Mouse (Mus musculus): ENCODE measurements around the gene Gm42906.

The Gm42906 gene

DNA sequence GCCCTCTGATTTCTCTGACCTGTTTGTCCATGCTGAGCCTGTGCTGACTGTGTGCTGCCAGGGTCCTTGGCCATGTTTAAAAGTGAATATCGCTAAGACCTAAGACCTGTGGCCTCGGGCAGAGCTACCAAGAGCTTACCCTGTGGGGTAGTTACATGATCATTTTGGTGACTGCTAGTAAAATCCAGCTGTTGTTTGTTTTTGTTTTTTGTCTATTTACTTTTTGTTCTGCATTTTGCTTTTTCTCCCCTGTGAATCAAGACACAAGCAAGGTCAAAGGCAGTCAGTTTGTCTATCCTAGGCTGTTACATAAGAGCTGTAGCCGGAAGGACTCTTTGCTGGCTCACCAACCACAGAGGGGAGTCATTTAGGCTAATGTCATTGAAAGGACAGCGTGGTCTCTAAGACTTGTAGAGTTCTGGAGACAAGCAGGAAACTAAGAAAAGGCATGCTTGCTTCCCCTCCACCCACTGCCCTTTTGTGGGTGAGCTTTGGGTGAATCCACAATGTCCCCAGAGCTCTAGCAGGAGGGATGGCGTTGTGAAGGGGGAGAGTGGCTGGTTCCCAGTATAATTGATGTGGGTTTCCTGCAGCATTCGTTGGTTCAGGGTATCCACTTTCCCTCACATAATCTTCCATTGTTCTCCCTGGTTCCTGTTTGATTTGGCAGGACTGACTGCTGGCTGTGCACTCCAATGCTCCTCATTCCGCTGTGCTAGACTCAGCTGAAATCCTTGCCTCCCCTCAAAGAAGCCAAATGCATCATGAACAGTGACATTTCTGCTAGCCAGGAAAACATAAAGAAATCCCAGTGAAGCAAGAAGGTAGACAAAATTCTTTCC, 33.9 kb downstream of the Gm42906 start:
- DNase-seq, result peak; percentile 94

- DNase-seq, result no peak
Observed at GRCm38 (mm10) chr5:151389827-151390226, 38.1 kb downstream of the Gm42906 start.

- DNase-seq, result no peak
Observed at GRCm38 (mm10) chr5:151379896-151380295, 48.1 kb downstream of the Gm42906 start.

GRCm38 (mm10) chr5:151379210-151379609, 48.8 kb downstream of the Gm42906 start:
- DNase-seq, result no peak

DNA sequence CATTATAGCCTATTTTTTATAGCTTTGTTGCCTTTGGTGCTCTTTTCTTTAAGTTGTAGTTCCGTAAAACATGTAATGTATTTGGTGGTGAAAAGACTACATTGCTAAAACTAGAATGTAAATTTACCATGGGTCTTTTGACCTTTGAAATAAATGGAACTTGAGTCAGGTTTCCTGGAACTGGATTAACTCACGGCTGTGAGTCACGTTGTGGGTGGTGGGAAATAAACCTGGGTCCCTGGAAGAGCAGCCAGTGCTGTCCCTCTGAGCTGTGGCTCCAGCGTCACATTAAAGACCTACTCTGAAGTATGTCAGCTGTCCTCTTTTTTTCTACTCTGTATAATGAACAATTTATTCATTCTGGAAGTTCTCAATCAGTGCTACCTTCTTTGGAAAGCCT, 51.0 kb downstream of the Gm42906 start:
- DNase-seq, result no peak

DNA sequence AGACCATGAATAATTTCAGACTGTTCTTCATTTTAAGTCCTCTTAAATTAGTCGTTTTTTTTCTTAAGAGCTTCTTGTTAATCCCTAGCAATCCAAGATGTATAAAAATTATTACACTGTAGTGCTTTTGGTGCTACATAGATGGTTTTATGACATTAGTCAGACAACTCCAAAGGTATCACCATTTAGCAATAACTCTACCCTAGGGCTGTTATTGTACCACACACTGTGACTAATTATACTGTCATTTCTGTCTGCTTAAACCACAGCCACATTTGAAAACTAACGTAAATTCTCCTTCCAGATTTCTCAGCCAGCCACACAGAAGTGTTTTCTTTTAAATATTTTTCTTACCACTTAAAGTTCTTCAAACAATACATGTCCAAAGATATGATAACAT, 53.1 kb downstream of the Gm42906 start:
- DNase-seq, result no peak

DNA sequence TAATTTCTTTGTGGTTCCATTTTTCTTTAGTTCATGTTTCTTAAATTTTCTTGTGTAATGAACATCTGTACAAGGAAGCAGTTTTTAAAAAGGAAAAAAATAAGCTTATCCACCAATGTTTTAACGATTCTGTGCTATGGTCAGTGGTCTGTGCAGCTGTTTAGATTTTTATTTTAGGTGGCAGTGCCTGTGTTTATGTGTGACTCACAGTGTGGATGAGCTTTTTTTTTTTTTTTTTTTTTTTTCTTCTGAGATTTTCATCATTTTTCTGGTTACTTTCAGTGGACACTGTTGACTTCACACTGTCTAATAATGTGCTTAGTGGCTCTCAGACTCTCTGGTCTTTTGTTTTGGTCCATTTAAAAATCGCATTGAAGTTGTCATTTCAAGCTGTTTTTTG, 56.8 kb downstream of the Gm42906 start:
- DNase-seq, result no peak

GRCm38 (mm10) chr5:151369306-151369721, 58.6 kb downstream of the Gm42906 start:
- no peak for DNase-seq

- DNase-seq, result peak; percentile 100
Observed at GRCm38 (mm10) chr5:151368395-151369190, 59.4 kb downstream of the Gm42906 start.

DNA sequence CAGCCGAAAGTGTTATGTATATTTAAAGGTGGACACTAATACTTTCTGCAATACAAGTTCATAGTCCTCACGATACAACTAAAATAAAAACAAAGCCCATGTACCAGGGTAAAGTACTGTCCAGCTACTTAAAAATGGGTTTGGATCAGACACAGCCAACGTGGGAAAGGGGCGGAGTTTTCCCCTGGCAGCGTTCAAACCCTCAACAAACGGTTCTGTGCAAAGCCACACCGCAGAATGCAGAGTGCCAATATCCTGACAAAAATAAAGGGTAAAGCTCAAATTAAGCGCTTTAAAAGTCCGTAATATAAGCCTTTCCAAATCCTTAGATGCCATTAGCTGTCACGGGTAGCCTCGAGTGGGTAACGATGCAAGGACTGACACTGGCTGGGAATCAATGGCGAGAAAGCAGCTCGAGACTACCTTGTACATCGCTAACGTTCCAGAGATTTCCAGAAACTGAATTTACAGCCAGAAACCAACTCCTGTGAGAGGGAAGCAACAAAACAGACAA, 60.0 kb downstream of the Gm42906 start:
- DNase-seq, result no peak

- no peak for DNase-seq
Observed at GRCm38 (mm10) chr5:151367317-151367716, 60.6 kb downstream of the Gm42906 start.

- DNase-seq, result no peak
Observed at GRCm38 (mm10) chr5:151363343-151364000, 64.5 kb downstream of the Gm42906 start.

- no peak for DNase-seq
Observed at GRCm38 (mm10) chr5:151349616-151350015, 78.3 kb downstream of the Gm42906 start.

GRCm38 (mm10) chr5:151348418-151348817, 79.5 kb downstream of the Gm42906 start:
- no peak for DNase-seq

DNA sequence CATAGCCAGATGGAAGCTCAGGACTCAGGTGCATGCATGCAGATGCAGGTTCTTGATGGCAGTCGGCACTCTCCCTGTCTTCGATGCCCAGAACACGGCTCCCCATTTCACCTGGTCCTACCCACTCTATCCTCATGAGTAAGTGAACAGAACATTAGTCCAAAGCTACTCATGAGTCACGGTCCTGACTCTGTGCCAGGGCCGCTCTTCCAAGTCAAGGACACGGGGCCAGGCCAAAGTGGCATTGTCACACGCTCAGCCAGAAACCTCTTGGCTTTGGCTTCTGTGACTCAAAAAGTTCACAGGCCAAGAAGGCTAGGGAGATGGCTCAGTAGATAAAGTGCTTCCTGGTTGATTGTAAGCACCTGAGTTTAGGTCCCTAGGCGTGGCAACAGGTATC, 81.3 kb downstream of the Gm42906 start:
- DNase-seq, result peak; percentile 91

- no peak for DNase-seq
Observed at GRCm38 (mm10) chr5:151344737-151345136, 83.2 kb downstream of the Gm42906 start.

DNA sequence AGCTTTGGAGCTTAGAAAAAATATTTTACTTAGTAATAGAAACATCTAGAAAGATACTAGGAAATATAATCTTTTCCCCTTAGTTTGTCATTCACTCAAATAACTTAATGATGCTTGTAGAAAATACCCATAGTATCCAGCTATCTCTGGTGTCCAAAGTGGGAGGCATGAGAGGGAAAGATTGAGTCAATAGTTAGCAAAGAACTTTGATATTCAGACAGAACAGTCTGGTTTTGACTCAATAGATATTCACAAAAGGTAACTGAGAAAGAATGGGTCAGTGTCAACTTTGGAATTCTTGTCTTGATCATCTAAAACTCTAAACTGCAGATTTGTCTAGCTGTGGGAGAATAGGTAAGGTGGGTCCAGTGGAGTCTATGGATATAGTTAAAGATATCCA, 94.3 kb downstream of the Gm42906 start:
- DNase-seq, result no peak

GRCm38 (mm10) chr5:151333191-151333594, 94.8 kb downstream of the Gm42906 start:
- no peak for DNase-seq

- DNase-seq, result no peak
Observed at GRCm38 (mm10) chr5:151315804-151316597, 112.0 kb downstream of the Gm42906 start.

DNA sequence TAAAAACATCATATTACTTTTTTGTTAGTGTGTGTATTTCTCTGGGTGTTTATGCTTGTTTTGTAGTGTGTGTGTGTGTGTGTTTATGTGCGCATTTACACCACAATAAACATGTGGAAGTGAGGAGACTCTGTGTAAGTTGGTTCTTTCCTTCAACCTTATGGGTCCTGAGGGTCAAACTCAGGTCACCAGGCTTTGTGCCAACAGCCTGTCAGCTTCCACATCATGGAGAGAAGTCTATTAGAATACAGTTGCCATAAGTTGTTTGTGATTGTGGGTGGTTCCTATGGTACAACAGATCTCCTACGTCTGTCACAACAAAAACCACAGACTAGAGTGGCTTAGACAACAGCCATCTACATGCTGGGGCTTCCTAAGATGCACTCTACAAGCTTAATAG, 127.7 kb downstream of the Gm42906 start:
- no peak for DNase-seq

GRCm38 (mm10) chr5:151299576-151299975, 128.4 kb downstream of the Gm42906 start:
- peak; percentile 89 for DNase-seq

- DNase-seq, result no peak
Observed at GRCm38 (mm10) chr5:151298371-151298770, 129.6 kb downstream of the Gm42906 start.
